Mouse (Mus musculus) layer of hippocampus, adult 18-20 months (tissue): Measurements from ENCODE around the gene Atp10b. TPM values are rescaled to one million over a fixed set of nuclear protein-coding genes. Genes with fewer than 3 reads are reported as not detected.
A peak's percentile ranks its signal among the peaks of the same experiment; 100 is the strongest.
"Not testable (repeated sequence)": the region's sequence is repeated elsewhere in the genome, so short reads cannot be mapped to it uniquely, and the experiment has no call there.

Experiments used
- DNase-seq, 2 experiments: peaks; one replicate each; pipeline ENCODE4 v3.0.0; 2022; ENCODE audit warnings: low spot score in 2 of 2
- long read RNA-seq: library from polyadenylated mRNA; stranded (forward); transcript quantifications from one replicate; pipeline ENCODE4 v2.0.0, GENCODE M21; 2021
- total RNA-seq, 2 experiments: library from RNA; stranded (reverse); gene quantifications; 2 replicates each; pipeline ENCODE4 v1.2.3; 2021

The Atp10b gene
- total RNA-seq: 1 to 10 TPM; 1.0 to 1.6 TPM
- long read RNA-seq: 0 reads

DNA sequence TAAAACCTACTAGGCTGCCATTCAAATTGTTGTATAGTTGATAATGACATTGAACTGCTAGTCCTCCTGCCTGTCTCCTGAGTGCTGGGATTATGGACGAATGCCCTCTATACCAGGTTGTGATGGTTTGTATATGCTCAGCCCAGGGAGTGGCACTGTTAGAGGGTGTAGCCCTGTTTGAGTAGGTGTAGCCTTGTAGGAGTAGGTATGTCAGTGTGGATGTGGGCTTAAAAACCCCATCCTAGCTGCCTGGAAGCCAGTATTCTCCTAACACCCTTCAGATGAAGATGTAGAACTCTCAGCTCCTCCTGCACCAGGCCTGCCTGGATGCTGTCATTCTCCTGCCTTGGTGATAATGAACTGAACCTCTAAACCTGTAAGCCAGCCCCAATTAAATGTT, at the start of gene Atp10b:
TSS of gene Atp10b (plus strand) at position 301 of the 400 bp plus-strand sequence.
- no peak for DNase-seq

DNA sequence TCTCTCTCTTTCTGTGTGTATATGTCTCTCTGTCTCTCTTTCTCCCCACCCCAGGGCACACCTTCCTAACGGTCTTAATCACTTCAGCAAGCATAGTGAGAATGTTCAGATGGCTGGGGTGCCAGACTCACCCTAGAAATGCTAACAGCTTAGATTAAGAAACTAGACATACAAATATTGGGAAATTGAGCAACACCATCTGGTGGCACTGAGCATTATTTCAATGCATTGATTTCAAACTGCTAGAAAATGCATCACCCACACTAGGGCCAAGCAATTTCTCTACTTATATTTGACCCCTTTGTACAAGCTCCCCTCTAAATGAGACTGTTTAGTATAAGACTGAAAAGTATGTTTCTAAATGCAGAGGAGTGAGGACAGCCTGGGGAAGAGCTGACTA, 48.3 kb upstream of the Atp10b start:
- peak in 1 of 2 experiments; percentile 42 for DNase-seq

DNA sequence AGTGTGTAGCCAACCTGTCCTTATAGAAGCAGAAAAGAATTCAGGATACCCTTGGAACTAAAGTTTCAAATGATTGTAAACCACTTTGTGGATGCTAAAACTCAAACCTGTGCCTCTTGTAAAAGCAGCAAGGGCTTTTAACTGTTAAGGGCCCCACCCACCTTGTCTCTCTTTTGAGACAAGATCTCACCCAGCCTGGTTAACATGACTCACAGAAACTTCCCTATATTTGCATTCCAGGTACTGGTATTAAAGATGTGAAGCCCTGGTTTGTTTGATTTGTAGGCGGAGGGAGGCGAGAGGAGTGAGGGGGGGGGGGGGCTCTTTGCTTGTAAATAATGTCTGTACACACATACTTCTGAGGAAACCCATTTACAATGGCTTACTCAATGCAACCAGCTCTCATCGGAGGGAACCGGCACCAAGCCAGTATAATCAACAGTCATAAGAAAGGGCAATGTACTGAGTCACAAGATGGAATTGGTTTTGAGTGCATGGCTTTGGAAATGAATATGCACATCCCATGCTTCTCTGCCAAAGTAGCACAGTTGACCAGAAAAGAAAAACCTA, 23.7 kb upstream of the Atp10b start:
- DNase-seq: no peak

DNA sequence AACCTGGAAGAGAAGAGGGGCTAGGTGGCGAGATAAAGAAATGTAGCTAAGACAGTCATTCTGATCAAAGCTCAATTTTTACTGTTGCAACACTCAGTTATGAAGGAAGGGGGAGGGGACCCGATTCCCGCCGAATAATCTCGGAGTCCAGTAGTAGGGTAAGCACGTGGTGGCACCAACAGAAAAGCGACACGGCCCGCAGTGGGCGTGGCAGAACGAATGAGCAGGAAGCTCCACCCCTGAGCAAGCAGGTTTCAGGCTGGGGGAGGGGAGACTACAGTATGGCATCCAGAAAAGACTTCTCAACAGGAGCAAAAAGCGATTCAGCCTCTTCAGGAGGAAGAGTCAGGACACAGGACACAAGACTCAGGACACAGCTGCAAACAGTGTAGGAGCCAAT, 23.1 kb upstream of the Atp10b start:
- not testable (repeated sequence) for DNase-seq

DNA sequence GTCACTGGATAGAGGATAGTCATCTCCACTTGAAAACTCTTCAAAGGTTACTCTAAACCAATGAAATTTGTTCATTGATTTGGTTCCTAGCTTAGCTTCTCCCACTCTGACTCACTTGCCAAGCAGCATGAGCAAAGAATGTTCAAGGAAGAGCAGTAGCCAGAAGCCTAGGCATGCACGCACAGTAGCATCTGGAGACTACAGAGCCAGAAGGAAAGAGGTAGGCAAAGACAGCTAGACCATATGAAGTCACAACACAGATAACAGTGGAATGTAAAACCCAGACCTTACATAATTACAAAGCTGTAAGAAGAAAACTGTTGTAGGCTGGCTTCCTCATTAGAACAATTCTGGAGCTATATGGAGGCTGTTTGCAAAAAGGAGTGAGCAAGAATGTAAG, 8.4 kb upstream of the Atp10b start:
- DNase-seq: peak in 1 of 2 experiments; percentile 22

- no peak for DNase-seq
Measured at GRCm38 (mm10) chr11:43142811-43143210, 6.9 kb upstream of the Atp10b start.

GRCm38 (mm10) chr11:43144178-43144577, 5.5 kb upstream of the Atp10b start:
- no peak for DNase-seq

- DNase-seq: not testable (repeated sequence)
Measured at GRCm38 (mm10) chr11:43144882-43145281, 4.8 kb upstream of the Atp10b start.

- DNase-seq: peak in 1 of 2 experiments; percentile 24
Measured at GRCm38 (mm10) chr11:43147380-43147779, 2.3 kb upstream of the Atp10b start.

DNA sequence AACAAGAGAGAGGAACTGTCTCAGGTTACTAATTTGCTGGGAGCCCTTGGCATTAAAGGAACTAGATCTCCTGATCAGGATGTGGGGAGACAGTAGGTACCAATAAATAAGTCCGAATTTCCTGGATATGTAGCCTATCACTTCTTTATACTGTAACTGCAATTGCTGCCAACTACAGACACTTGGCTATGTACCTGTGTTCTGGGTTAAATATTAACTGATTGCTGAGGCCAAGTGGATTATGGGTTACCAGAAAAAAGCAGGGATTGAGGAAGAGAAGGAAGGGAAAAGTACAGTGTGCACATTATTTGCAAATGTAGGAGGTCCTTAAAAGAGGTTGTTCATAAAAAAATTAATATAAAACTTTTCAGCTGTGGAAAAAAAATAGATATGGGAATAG, 1.3 kb upstream of the Atp10b start:
- DNase-seq: no peak

GRCm38 (mm10) chr11:43155004-43155403, 5.3 kb downstream of the Atp10b start:
- DNase-seq: no peak

GRCm38 (mm10) chr11:43155417-43155816, 5.7 kb downstream of the Atp10b start:
- DNase-seq: no peak

- no peak for DNase-seq
Measured at GRCm38 (mm10) chr11:43158814-43159213, 9.1 kb downstream of the Atp10b start.

GRCm38 (mm10) chr11:43160188-43160942, 10.7 kb downstream of the Atp10b start:
- no peak for DNase-seq

DNA sequence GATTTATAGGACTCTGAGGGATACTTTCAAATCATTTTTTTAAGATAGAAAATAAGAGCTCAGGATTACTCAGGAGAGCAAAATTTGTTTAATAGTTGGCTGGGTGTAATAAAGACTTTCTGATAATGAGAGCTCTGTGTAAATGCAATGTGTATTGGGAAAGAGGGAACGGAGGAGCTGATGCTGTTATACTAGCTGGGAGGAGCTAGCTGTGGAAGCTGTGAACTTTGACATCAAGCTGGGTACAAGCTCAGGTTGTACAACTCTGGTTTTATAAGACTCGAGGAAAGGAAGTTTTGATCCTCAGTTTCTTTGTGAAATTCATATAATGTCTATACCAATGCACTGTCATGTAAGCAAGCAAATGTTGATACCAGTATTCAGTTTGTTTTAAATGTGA, 20.9 kb downstream of the Atp10b start:
- DNase-seq: no peak

DNA sequence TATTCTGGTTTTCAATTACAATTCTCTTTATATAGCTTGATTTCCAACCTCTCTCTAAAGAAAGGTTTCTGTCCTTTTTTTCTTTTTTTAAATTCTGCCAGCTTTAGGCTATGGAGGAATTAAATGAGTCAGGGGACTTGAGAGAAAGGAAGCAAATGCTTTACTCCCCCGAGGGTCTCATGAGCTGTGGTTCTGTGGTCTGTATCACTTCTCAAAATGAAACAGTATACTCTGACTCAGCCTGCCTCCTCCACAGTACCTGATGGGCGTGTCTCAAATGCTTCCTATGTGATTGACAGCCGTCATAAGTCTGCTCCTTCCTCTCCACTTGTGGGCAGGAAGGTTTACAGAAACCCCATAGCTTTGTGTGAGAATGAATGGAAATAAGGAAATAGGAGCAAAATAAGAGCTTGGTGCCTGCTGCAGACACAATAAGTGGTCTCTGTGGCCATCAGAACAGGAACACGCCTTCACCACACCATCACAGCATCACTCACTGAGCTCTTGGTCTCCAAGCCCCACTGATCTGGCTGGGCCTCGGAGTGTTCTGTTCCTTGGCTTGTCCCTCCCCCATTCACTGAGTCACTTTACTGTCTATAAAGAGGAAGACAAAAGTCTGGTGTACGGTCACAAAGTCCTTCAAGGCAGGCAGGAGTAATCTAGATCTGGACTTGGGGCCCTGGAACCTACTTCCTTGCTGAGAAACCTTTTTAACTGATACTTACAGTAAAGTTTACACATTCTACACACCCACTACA, 24.9 kb downstream of the Atp10b start:
- DNase-seq: no peak

GRCm38 (mm10) chr11:43182401-43182800, 32.7 kb downstream of the Atp10b start:
- DNase-seq: no peak

DNA sequence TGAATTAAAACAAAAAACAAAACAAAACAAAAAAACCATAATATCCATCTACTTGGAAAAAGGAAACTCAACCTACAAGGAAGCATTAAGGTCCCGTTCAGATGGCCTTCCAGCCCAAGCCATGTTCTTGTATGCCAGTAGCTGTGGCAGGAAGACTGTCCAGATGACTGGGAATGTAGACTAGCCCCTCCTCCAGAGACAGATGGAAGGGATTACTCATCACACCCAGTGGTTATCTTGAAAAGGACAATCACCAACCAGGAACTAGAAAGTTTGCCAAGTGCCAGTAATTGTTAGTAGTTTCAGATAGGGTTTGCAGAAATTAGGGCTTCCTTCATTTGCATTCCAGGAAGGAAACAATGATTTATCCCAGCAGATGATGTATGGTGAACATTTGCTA, 33.1 kb downstream of the Atp10b start:
- DNase-seq: peak in 1 of 2 experiments; percentile 6

DNA sequence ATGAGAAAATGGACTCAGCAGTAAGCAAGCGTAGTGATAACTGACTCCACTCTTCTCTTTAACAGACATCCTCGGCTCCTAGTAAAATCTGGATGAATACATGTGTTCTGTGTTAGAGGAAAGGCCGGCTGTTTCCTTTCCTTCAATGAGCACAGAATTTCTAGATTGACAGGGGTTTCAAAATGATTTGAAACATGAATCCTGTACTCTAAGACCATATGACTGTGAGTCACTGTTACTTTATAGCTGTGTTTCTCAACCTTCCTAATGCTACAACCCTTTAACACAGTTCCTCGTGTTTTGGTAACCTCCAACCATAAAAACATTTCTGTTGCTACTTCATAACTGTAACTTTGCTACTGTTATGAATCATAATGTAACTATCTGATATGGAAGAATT, 33.8 kb downstream of the Atp10b start:
- no peak for DNase-seq

DNA sequence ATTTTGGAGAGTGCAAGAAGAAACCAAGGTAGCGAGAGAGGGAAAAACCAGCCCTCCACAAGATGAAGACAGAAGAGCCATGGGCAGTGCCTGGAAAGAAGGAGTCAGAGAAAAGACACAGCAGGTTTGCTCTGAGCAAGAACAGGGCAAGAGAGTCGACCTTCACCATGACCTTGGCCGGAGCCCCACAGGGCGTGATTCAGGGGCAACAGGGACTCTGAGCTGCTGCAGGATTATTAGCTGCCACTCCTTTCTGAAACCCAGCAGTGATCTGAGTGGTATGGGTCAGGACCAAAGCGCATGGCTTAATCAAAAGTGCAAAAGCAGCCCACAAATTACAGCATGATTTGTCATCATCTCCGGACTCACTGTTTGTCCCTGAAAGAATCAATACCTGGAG, 36.6 kb downstream of the Atp10b start:
- no peak for DNase-seq

DNA sequence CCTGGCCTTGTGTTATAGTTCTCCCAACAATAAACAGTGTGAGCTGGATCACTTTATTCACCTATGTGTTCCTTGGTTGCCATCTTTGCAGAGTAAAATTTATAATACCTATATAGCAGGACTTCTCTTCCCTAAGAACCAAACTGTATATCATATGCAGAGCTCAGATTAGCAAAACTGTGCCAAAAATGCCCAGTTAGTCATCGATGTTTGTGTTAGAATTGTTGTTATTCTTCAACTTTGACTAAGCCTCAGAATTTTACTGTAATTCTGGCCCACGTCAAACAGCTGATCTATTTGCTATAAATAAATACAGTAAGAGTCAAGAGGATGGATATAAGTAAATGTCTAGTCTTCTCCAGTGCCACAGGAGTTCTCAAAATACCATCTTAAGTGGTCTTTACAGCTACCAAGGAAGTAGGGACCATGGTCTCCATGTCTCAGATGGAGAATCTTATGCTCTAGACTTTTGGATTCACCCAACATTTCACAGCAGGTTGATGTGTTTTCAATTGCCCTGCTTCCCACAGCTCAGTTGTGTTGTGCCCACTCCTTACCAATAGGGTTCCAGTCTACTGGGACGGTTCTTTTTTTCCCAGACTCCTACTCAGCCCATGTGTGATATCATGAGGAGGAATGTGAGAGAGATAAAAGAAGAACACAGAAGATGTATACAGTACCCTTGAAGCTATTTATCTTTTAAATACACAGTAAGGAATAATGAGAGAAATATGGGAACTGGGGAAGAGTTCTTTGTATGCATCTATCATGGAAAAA, 40.3 kb downstream of the Atp10b start:
- no peak for DNase-seq
